Mouse (Mus musculus) left cerebral cortex, adult 8-10 months (tissue): ENCODE data around the gene Lrba. TPM values are rescaled to one million over a fixed set of nuclear protein-coding genes. Genes with fewer than 3 reads are reported as not detected.

Source experiments
- DNase-seq, 2 experiments: peaks; one replicate each; pipeline ENCODE4 v3.0.0; 2022; ENCODE audit warnings: low spot score in 2 of 2
- total RNA-seq, 4 experiments: library from RNA; stranded (reverse); gene quantifications; 2 replicates each; pipeline ENCODE4 v1.2.4; 2022

Gene Lrba
- total RNA-seq, 4 experiments from 2014 or later, result 29.9 to 39.7 (median 34.5) TPM

- DNase-seq, result no peak
Observed at GRCm38 (mm10) chr3:86253791-86254190, 29.3 kb downstream of the Lrba start.

- no peak for DNase-seq
Observed at GRCm38 (mm10) chr3:86268074-86268702, 43.7 kb downstream of the Lrba start.

- no peak for DNase-seq
Observed at GRCm38 (mm10) chr3:86275651-86276050, 51.2 kb downstream of the Lrba start.

- DNase-seq, result no peak
Observed at GRCm38 (mm10) chr3:86291326-86291725, 66.8 kb downstream of the Lrba start.

- DNase-seq, result no peak
Observed at GRCm38 (mm10) chr3:86294866-86295265, 70.4 kb downstream of the Lrba start.

- DNase-seq, result no peak
Observed at GRCm38 (mm10) chr3:86296214-86296613, 71.7 kb downstream of the Lrba start.

GRCm38 (mm10) chr3:86308833-86309232 is 84.4 kb downstream of the Lrba start:
- DNase-seq, result no peak

GRCm38 (mm10) chr3:86310216-86310615 is 85.7 kb downstream of the Lrba start:
- no peak for DNase-seq

- no peak for DNase-seq
Observed at GRCm38 (mm10) chr3:86311406-86311805, 86.9 kb downstream of the Lrba start.

GRCm38 (mm10) chr3:86317636-86318035 is 93.2 kb downstream of the Lrba start:
- no peak for DNase-seq

GRCm38 (mm10) chr3:86328531-86328930 is 104.1 kb downstream of the Lrba start:
- no peak for DNase-seq

- DNase-seq, result no peak
Observed at GRCm38 (mm10) chr3:86343261-86343660, 118.8 kb downstream of the Lrba start.

GRCm38 (mm10) chr3:86362486-86362885 is 138.0 kb downstream of the Lrba start:
- DNase-seq, result no peak

- no peak for DNase-seq
Observed at GRCm38 (mm10) chr3:86371466-86371865, 147.0 kb downstream of the Lrba start.

- no peak for DNase-seq
Observed at GRCm38 (mm10) chr3:86375276-86375675, 150.8 kb downstream of the Lrba start.

GRCm38 (mm10) chr3:86382557-86382956 is 158.1 kb downstream of the Lrba start:
- no peak for DNase-seq

- no peak for DNase-seq
Observed at GRCm38 (mm10) chr3:86385047-86385446, 160.6 kb downstream of the Lrba start.

- no peak for DNase-seq
Observed at GRCm38 (mm10) chr3:86386246-86386645, 161.8 kb downstream of the Lrba start.

GRCm38 (mm10) chr3:86423828-86424227 is 199.3 kb downstream of the Lrba start:
- no peak for DNase-seq

- DNase-seq, result no peak
Observed at GRCm38 (mm10) chr3:86426733-86427132, 202.3 kb downstream of the Lrba start.

- DNase-seq, result no peak
Observed at GRCm38 (mm10) chr3:86443497-86443896, 219.0 kb downstream of the Lrba start.

- no peak for DNase-seq
Observed at GRCm38 (mm10) chr3:86451211-86451610, 226.7 kb downstream of the Lrba start.

- no peak for DNase-seq
Observed at GRCm38 (mm10) chr3:86461582-86461981, 237.1 kb downstream of the Lrba start.

GRCm38 (mm10) chr3:86489992-86490391 is 265.5 kb downstream of the Lrba start:
- DNase-seq, result no peak
